Mouse (Mus musculus) embryonic facial prominence, embryonic 14.5 days (tissue): ENCODE results near the gene Arhgef25. TPM values are rescaled to one million over a fixed set of nuclear protein-coding genes. Genes with fewer than 3 reads are reported as not detected.
"Not testable (repeated sequence)": the region's sequence is repeated elsewhere in the genome, so short reads cannot be mapped to it uniquely, and the experiment has no call there.

ENCODE experiments used
- ATAC-seq: fragments of 200-750 bp; cut with Nextera tagmentation; 2 replicates; pipeline ENCODE4 v1.8.0; 2017; ENCODE audit warnings: low read depth, moderate number of reproducible peaks, moderate TSS enrichment
- DNase-seq: peaks from one replicate; pipeline ENCODE4 v3.0.0-alpha.2; 2015; ENCODE audit warnings: low spot score
- H3K27ac ChIP-seq: fragments of 300-500 bp; sonication (generic); replicated peaks from 2 replicates; pipeline ENCODE4 v1.5.1; 2014; ENCODE audit warnings: low read depth, mild to moderate bottlenecking, low read length, moderate library complexity
- H3K27me3 ChIP-seq: fragments of 300-500 bp; sonication (generic); replicated peaks from 2 replicates; pipeline ENCODE4 v1.6.1; 2014; ENCODE audit warnings: low read length; ENCODE audit not compliant: control insufficient read depth, insufficient read depth
- H3K36me3 ChIP-seq: fragments of 300-500 bp; sonication (generic); 2 replicates; pipeline ENCODE4 v1.6.1; 2014; ENCODE audit warnings: low read length, mixed read lengths; ENCODE audit not compliant: control insufficient read depth, insufficient read depth
- H3K4me1 ChIP-seq: fragments of 300-500 bp; sonication (generic); 2 replicates; pipeline ENCODE4 v1.6.1; 2014; ENCODE audit warnings: antibody characterized with exemption, low read length; ENCODE audit not compliant: control insufficient read depth, insufficient read depth
- H3K4me2 ChIP-seq: fragments of 300-500 bp; sonication (generic); 2 replicates; pipeline ENCODE4 v1.6.1; 2014; ENCODE audit warnings: low read depth, mild to moderate bottlenecking, low read length, moderate library complexity, mixed read lengths
- H3K4me3 ChIP-seq: fragments of 300-500 bp; sonication (generic); 2 replicates; pipeline ENCODE4 v1.5.1; 2014; ENCODE audit warnings: low read depth, mild to moderate bottlenecking, low read length
- H3K9ac ChIP-seq: fragments of 300-500 bp; sonication (generic); 2 replicates; pipeline ENCODE4 v1.6.1; 2014; ENCODE audit warnings: low read depth, mild to moderate bottlenecking, low read length, moderate library complexity, mixed read lengths
- H3K9me3 ChIP-seq: fragments of 300-500 bp; sonication (generic); 2 replicates; pipeline ENCODE4 v1.6.1; 2016; ENCODE audit warnings: low read length; ENCODE audit not compliant: control insufficient read depth
- WGBS: fragments of 180-500 bp; shearing (Covaris S2); extraction: QIAGEN DNeasy Blood & Tissue Kit; methylation state at CpG from one replicate; pipeline ENCODE4 v1.1.7; 2014; 5-methylcytosine and 5-hydroxymethylcytosine counted together
- polyA plus RNA-seq: library from polyadenylated mRNA; unstranded; fragments of >200 nt; fragmentation: Nextera tagmentation; extraction: Ambion mirVana; gene quantifications from 2 replicates; pipeline ENCODE4 v1.2.1, GENCODE M21; 2014

Gene Arhgef25
- polyA plus RNA-seq, 1 experiment from 2014 or later, result 76.7 TPM

DNA sequence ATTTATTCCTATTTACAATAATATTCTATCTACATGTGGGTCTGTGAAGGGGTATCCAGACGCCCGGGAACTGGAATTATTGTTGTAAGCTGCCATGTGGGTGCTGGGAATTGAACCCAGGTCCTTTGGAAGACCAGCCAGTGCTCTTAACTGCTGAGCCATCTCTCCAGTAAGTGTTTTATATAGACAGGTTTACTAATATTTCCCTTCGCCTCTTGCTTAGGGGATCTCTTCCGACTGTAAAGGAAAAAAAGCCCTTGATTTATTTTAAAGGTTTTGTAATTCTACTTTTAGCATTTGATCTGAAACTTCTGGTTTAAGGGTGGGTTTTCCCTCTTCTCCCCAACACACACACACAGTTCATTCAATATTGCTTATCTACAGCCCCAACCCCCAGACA lies 25.7 kb downstream of the Arhgef25 start:
- H3K9ac ChIP-seq, result no peak overlapping the region
- H3K9me3 ChIP-seq, result no peaks in the 10 kb centered on the region
- peaks cover 4% of the 10 kb centered on the region; the same call in 1 of the 2 replicates for H3K4me1 ChIP-seq
- WGBS, result 91% methylated on average over 4 of the region's 4 CpGs
- DNase-seq (no peak), ATAC-seq (no peak)
- no peak overlapping the region for H3K4me2 ChIP-seq
- peaks cover 43% of the 10 kb centered on the region for H3K27me3 ChIP-seq
- no peak overlapping the region for H3K4me3 ChIP-seq
- H3K27ac ChIP-seq, result no peak overlapping the region
- H3K36me3 ChIP-seq, result no peaks in the 10 kb centered on the region

DNA sequence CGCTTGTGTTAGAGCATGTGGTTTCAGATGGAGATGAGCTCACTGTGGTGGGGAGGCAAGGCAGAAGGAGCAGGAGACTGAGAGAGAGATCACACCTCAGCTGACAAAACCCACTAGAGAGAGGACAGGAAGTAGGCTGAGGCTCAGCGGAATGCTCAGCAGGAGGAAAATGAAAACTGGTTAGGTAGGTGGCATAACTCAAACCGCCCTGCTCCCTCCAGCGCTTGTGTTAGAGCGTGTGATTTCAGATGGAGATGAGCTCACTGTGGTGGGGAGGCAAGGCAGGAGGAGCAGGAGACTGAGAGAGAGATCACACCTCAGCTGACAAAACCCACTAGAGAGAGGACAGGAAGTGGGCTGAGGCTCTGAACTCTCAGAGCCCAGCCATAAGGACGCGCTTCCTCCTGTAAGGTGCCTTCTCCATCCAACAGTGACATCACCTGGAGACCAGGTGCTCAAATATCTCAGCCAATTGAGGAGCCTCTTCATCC lies 27.1 kb downstream of the Arhgef25 start:
- H3K4me1 ChIP-seq, H3K9ac ChIP-seq, H3K4me2 ChIP-seq, H3K36me3 ChIP-seq, H3K9me3 ChIP-seq, H3K27ac ChIP-seq, H3K4me3 ChIP-seq: not testable (repeated sequence)
- H3K27me3 ChIP-seq, result peaks cover 33% of the 10 kb centered on the region
- peak; percentile 30 for ATAC-seq
- WGBS, result 47% methylated on average over 7 of the region's 7 CpGs
- DNase-seq, result peak; percentile 31

DNA sequence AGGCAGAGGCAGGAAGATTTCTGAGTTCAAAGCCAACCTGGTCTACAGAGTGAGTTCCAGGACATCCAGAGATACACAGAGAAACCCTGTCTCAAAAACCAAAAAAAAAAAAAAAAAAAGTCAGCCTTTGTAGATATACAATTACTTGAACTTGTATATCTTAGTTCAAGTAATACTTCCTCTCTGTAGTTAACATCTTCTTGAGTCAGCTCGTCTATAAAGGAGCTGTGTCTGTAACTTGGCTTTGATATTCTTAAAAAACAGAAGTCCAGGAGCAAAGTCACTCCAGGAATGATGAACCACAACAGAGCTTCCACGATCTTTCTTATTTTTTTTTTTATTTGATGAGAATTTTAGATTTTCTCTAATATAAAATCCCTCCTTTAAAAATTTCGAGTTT lies 29.2 kb downstream of the Arhgef25 start:
- H3K27me3 ChIP-seq, result peaks cover 12% of the 10 kb centered on the region
- no peak overlapping the region for H3K27ac ChIP-seq
- DNase-seq (no peak), ATAC-seq (no peak)
- H3K36me3 ChIP-seq, result no peaks in the 10 kb centered on the region
- H3K4me3 ChIP-seq, result no peak overlapping the region
- H3K4me1 ChIP-seq, result peaks cover 4% of the 10 kb centered on the region; the same call in 1 of the 2 replicates
- no peak overlapping the region for H3K4me2 ChIP-seq
- WGBS, result 59% methylated on average over 3 of the region's 3 CpGs
- H3K9ac ChIP-seq, result no peak overlapping the region
- no peaks in the 10 kb centered on the region for H3K9me3 ChIP-seq

DNA sequence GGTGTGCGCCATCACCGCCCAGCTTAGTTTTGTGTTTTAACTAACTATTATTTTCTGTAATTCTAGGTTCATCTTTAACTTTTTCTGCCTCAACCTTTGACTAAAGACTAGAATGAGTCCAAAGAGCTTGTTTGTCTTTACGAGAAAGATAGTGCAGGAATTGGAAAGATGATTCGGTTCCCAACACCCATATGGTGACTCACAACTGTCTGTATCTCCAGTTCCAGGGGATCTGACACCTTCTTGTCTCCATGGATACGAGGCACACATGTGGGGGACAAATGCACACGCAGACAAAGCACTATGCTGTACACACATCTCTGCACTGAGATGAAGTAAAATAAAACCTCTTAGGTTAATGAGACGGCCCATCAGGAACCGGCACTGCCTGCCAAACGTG lies 29.8 kb downstream of the Arhgef25 start:
- H3K4me2 ChIP-seq, result no peak overlapping the region
- no peak for DNase-seq
- 80% methylated on average over 9 of the region's 9 CpGs for WGBS
- 0 out of 2 replicates have a peak, but pooled peaks cover 6% of the 10 kb centered on the region for H3K27me3 ChIP-seq
- no peak overlapping the region for H3K9ac ChIP-seq
- H3K27ac ChIP-seq, result no peak overlapping the region
- H3K4me1 ChIP-seq, result peaks cover 4% of the 10 kb centered on the region; the same call in 1 of the 2 replicates
- no peaks in the 10 kb centered on the region for H3K36me3 ChIP-seq
- no peak overlapping the region for H3K4me3 ChIP-seq
- no peaks in the 10 kb centered on the region for H3K9me3 ChIP-seq
- no peak for ATAC-seq

DNA sequence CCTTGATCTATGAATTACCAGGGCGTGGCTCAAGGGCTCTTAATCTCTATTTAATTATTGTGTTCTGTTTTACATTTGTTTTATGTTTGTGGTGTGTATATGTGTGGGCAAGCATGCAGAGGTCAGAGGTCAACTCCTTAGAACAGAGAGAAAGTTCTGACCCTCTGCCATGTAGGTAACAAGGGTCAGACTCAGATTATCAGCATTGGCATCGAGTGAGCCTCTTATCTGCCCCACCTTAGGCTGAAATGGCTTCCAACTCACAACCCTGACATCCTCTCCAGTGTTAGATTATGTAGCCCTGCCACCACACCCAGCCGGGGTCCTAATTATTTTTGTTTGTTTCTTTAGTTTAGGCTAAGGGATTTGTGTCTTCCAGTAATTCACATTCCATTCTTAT lies 31.4 kb downstream of the Arhgef25 start:
- Histone ChIP-seq H3K4me3 (no peak overlapping the region), H3K27me3 (no peaks in the 10 kb centered on the region), H3K9ac (no peak overlapping the region), H3K9me3 (no peaks in the 10 kb centered on the region), H3K27ac (no peak overlapping the region), H3K36me3 (no peaks in the 10 kb centered on the region), H3K4me2 (no peak overlapping the region), H3K4me1 (no peaks in the 10 kb centered on the region)
- DNase-seq, result no peak
- ATAC-seq, result no peak
- WGBS, result 71% methylated on average over 3 of the region's 3 CpGs

DNA sequence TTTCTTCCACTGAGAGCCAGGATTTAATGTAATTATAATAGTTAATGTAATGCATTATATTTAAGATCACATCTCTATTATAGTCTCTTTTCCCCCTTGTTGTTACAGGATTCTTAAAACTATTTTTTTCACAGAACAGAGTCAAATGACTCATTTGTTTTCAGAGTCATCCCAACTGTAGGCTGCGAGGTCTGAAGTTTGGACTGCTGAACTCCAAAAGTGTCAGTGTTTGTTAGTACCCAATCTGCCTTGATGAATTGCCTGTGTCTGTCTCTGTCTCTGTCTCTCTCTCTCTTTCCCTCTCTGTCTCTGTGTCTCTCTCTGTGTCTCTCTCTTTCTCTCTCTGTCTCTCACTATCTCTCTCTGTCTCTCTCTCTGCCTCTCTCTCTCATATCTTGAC lies 33.4 kb downstream of the Arhgef25 start:
- ATAC-seq, result no peak
- H3K27ac ChIP-seq, result no peak overlapping the region
- 81% methylated on average over 1 of the region's 1 CpGs for WGBS
- no peaks in the 10 kb centered on the region for H3K9me3 ChIP-seq
- no peak for DNase-seq
- H3K4me3 ChIP-seq, result no peak overlapping the region
- H3K4me2 ChIP-seq, result no peak overlapping the region
- H3K27me3 ChIP-seq, result no peaks in the 10 kb centered on the region
- no peaks in the 10 kb centered on the region for H3K36me3 ChIP-seq
- no peaks in the 10 kb centered on the region for H3K4me1 ChIP-seq
- no peak overlapping the region for H3K9ac ChIP-seq

DNA sequence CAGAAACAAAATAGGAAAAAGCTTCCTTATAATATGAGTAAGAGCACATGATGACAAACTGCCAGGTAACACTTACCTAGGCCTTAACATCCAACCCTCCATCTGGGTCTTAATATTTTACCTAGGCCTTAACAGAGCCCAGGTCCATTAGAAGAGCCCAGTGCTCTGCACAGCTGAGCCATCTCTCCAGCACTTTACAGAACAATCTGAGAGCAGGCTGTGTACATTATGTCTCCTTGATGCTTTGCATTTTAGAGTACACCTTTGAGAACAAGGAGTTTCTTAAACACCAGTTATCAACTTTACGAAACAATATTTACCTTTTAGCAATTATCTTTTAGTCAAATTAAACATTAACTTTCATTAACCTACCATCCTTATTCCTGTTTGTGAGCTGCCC lies 33.8 kb downstream of the Arhgef25 start:
- ATAC-seq, result no peak
- Histone ChIP-seq H3K4me3 (no peak overlapping the region), H3K9me3 (no peaks in the 10 kb centered on the region), H3K9ac (no peak overlapping the region), H3K27me3 (no peaks in the 10 kb centered on the region), H3K27ac (no peak overlapping the region), H3K4me1 (no peaks in the 10 kb centered on the region), H3K36me3 (no peaks in the 10 kb centered on the region), H3K4me2 (no peak overlapping the region)
- no peak for DNase-seq
- WGBS, result 95% methylated on average over 1 of the region's 1 CpGs

DNA sequence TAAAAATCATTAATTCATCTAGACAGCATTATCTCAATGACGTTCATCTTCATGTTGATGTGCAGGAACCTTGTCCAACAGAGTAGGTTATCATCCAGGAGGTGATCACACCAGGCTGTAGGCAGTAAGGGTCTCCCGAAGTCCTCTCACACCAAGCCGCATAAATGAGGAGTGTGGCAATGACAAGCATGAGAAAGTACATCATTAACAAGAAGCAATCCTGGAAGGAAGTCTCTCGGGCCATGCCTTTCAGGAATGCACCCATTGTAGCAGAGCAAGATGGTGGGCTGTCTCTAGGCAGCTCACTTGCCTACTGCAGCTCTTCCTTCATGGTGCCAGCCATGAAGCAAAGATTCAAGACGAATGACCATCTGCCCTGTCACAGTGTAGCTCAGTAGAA lies 35.2 kb downstream of the Arhgef25 start:
- no peak overlapping the region for H3K9ac ChIP-seq
- no peak overlapping the region for H3K4me3 ChIP-seq
- no peak for DNase-seq
- no peak for ATAC-seq
- H3K4me1 ChIP-seq, result no peaks in the 10 kb centered on the region
- H3K27me3 ChIP-seq, result no peaks in the 10 kb centered on the region
- no peak overlapping the region for H3K27ac ChIP-seq
- no peaks in the 10 kb centered on the region for H3K9me3 ChIP-seq
- H3K36me3 ChIP-seq, result no peaks in the 10 kb centered on the region
- H3K4me2 ChIP-seq, result no peak overlapping the region
- WGBS, result 84% methylated on average over 5 of the region's 5 CpGs

DNA sequence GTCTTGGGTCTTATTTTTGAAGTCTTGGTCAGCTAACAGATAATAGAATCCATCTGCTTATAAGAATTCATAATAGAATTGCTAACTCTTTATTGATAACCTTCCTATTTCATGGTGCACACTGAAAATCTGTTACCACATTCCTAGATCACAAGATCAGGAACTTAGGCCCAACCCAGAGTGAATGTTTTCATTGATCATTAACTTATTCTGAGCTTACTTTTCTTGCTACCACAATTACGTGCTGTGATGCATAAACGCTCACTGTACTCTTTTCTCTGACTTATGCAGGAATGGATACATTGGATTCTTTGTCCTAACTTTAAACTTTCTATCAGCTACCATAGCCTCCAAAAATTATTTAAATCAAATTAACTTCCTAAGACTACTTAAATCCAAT lies 35.6 kb downstream of the Arhgef25 start:
- Histone ChIP-seq H3K36me3 (no peaks in the 10 kb centered on the region), H3K4me2 (no peak overlapping the region), H3K4me3 (no peak overlapping the region), H3K9ac (no peak overlapping the region), H3K27ac (no peak overlapping the region), H3K9me3 (no peaks in the 10 kb centered on the region), H3K27me3 (no peaks in the 10 kb centered on the region), H3K4me1 (no peaks in the 10 kb centered on the region)
- ATAC-seq (no peak), DNase-seq (no peak)
- 91% methylated on average over 2 of the region's 2 CpGs for WGBS
